Mouse (Mus musculus): ENCODE results near the gene Pdxk. TPM values are rescaled to one million over a fixed set of nuclear protein-coding genes. Genes with fewer than 3 reads are reported as not detected.

The Pdxk gene
- polyA plus RNA-seq, 1 experiment from 2014 or later, result 10.6 TPM

DNA sequence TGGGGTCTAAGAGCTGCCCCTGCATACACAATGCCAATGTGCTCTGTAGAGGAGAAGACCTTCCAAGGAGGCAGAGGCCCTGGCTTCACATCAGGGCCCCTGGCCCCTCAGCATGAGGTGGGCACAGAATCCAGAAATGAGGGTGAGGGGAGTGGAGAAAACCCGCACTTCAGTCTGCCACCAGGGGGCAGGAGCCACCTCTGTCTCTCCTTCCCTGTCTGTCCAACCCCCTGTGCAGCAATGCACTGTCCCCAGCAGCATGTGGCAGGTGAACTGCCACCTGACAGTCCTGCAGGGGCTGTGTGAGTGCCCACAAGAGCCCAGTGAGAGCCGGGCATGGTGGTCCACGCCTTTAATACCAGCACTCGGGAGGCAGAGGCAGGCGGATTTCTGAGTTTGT, 25.2 kb downstream of the Pdxk start:
- no peaks in the 10 kb centered on the region for H3K4me1 ChIP-seq (replicated peaks)
- no peak overlapping the region for H3K4me2 ChIP-seq
- ATAC-seq (ENCODE audit: insufficient number of reproducible peaks, insufficient read depth, low FRiP score, low TSS enrichment, low read depth), result no peak
- H3K9me3 ChIP-seq, result no peaks in the 10 kb centered on the region
- H3K4me3 ChIP-seq (replicated peaks), result no peak overlapping the region
- 58% methylated on average over 5 of the region's 5 CpGs for WGBS
- no peaks in the 10 kb centered on the region for H3K27me3 ChIP-seq
- no peak overlapping the region for H3K9ac ChIP-seq (replicated peaks)
- peaks cover 40% of the 10 kb centered on the region for H3K36me3 ChIP-seq
- no peak overlapping the region for H3K27ac ChIP-seq

DNA sequence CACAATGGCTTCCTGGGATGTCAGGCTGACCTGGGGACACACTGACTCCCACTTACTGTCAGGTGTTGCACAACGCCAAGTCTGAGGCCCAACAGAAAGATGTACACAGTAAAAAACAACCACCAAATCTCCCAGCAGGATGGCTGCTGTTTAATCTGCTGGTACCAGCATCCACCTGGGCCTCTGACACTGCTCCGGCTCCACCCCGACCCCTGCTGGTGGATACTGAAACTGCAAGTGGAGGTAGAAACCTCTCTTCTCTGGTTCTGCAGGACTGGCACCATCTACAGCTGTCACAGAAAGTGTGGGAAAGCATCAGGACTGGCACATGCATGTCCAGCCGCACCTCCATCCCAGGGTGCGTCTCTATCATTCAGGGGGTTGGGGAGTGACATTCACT, 26.7 kb downstream of the Pdxk start:
- no peak for ATAC-seq (ENCODE audit: insufficient number of reproducible peaks, insufficient read depth, low FRiP score, low TSS enrichment, low read depth)
- Histone ChIP-seq H3K4me3 (replicated peaks) (no peak overlapping the region), H3K36me3 (peaks cover 28% of the 10 kb centered on the region), H3K9me3 (no peaks in the 10 kb centered on the region), H3K27ac (no peak overlapping the region), H3K4me2 (no peak overlapping the region), H3K9ac (replicated peaks) (no peak overlapping the region), H3K4me1 (replicated peaks) (no peaks in the 10 kb centered on the region), H3K27me3 (0 out of 2 replicates have a peak, but pooled peaks cover under 1% of the 10 kb centered on the region)
- 12% methylated on average over 5 of the region's 5 CpGs for WGBS

DNA sequence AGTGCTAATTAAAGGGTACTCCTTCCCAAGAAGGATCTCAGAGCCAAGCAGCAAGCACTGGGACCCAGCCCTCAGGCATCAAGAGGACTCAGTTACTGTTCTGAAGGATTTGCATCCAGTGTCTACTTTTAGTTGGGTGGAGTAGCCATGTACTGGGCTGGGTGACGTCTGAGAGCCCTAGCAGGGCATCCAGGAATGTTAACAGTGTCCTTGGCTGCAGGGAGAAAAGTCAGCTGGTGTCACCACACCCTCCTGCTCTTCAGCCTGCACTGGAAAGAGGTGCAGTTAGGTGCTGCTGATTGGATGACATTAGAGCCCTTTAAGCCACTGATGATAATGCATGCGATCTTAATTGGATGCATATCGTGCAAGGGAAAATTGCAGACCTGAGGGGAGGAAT, 31.9 kb downstream of the Pdxk start:
- no peak overlapping the region for H3K9ac ChIP-seq (replicated peaks)
- no peak for ATAC-seq (ENCODE audit: insufficient number of reproducible peaks, insufficient read depth, low FRiP score, low TSS enrichment, low read depth)
- H3K4me3 ChIP-seq (replicated peaks), result no peak overlapping the region
- H3K36me3 ChIP-seq, result peaks cover 19% of the 10 kb centered on the region
- H3K4me1 ChIP-seq (replicated peaks), result no peaks in the 10 kb centered on the region
- H3K27me3 ChIP-seq, result 0 out of 2 replicates have a peak, but pooled peaks cover 2% of the 10 kb centered on the region
- H3K9me3 ChIP-seq, result no peaks in the 10 kb centered on the region
- no peak overlapping the region for H3K4me2 ChIP-seq
- 68% methylated on average over 3 of the region's 3 CpGs for WGBS
- no peak overlapping the region for H3K27ac ChIP-seq

DNA sequence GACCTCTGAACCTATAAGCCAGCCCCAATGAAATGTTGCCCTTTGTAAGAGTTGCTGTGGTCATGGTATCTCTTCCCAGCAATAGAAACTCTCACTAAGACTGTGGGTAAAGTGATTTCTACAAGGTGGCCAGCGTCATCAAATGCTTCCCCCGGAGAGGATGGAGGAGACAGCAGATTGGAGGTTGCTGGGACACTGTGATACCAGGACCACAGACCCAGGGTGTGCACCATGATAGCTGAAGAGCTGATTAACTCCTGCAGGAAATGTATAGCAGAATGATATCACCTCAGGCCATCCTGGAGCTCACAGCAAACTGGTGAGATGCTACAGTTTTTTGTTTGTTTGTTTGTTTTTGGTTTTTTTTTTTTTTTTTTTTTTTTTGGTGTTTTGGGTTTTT, 35.0 kb downstream of the Pdxk start:
- H3K27me3 ChIP-seq, result 0 out of 2 replicates have a peak, but pooled peaks cover 2% of the 10 kb centered on the region
- H3K4me3 ChIP-seq (replicated peaks), result no peak overlapping the region
- WGBS, result 93% methylated on average over 2 of the region's 2 CpGs
- H3K27ac ChIP-seq, result no peak overlapping the region
- no peak overlapping the region for H3K4me2 ChIP-seq
- ATAC-seq (ENCODE audit: insufficient number of reproducible peaks, insufficient read depth, low FRiP score, low TSS enrichment, low read depth), result no peak
- peaks cover 23% of the 10 kb centered on the region for H3K36me3 ChIP-seq
- H3K9ac ChIP-seq (replicated peaks), result no peak overlapping the region
- H3K9me3 ChIP-seq, result no peaks in the 10 kb centered on the region
- H3K4me1 ChIP-seq (replicated peaks), result peaks cover 7% of the 10 kb centered on the region

DNA sequence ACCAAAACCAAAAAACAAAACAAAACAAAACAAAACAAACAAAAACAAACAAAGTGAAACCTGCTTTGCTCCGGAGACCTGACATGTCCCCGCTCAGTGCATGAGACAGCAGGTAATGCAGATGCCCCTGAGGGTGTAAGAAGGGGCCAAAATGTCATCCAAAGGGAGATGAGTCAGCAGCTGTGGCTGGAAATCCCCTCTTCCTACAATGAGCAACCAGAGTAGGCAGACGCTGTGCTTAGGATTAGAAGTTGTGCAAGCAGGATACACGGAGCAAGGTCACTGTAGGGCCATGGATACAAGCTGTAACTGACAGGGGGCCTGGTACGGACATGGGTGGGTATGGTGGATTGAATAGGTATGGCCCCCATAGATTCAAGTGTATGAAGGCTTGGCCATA, 35.6 kb downstream of the Pdxk start:
- Histone ChIP-seq H3K4me2 (no peak overlapping the region), H3K4me1 (replicated peaks) (peaks cover 7% of the 10 kb centered on the region), H3K4me3 (replicated peaks) (no peak overlapping the region), H3K9me3 (no peaks in the 10 kb centered on the region), H3K27me3 (0 out of 2 replicates have a peak, but pooled peaks cover 2% of the 10 kb centered on the region), H3K27ac (no peak overlapping the region), H3K36me3 (peaks cover 23% of the 10 kb centered on the region), H3K9ac (replicated peaks) (no peak overlapping the region)
- 86% methylated on average over 5 of the region's 5 CpGs for WGBS
- no peak for ATAC-seq (ENCODE audit: insufficient number of reproducible peaks, insufficient read depth, low FRiP score, low TSS enrichment, low read depth)

DNA sequence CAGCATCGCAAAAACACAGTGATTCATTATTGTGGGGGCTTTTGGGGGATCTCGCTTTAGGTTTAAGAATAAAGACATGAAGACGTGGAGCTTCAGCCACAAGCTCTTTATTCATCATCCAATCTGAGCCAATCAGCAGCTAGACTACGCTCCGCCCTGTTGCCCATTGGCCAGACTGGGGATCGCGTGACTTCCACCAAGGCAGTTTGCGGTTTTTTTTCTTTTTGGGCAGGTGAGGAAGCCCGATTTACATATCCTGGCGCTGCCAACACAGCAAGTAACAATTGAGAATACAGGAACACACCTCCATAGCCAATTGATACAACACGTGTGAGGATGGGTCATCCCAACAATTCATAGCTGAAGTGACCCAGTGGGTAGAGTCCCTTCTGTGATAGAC, 36.7 kb downstream of the Pdxk start:
- H3K4me3 ChIP-seq (replicated peaks), result no peak overlapping the region
- H3K9me3 ChIP-seq, result no peaks in the 10 kb centered on the region
- H3K27me3 ChIP-seq, result 0 out of 2 replicates have a peak, but pooled peaks cover 1% of the 10 kb centered on the region
- H3K4me1 ChIP-seq (replicated peaks), result peaks cover 7% of the 10 kb centered on the region
- no peak overlapping the region for H3K4me2 ChIP-seq
- peaks cover 23% of the 10 kb centered on the region for H3K36me3 ChIP-seq
- H3K27ac ChIP-seq, result no peak overlapping the region
- ATAC-seq (ENCODE audit: insufficient number of reproducible peaks, insufficient read depth, low FRiP score, low TSS enrichment, low read depth), result no peak
- 90% methylated on average over 11 of the region's 11 CpGs for WGBS
- H3K9ac ChIP-seq (replicated peaks), result no peak overlapping the region

DNA sequence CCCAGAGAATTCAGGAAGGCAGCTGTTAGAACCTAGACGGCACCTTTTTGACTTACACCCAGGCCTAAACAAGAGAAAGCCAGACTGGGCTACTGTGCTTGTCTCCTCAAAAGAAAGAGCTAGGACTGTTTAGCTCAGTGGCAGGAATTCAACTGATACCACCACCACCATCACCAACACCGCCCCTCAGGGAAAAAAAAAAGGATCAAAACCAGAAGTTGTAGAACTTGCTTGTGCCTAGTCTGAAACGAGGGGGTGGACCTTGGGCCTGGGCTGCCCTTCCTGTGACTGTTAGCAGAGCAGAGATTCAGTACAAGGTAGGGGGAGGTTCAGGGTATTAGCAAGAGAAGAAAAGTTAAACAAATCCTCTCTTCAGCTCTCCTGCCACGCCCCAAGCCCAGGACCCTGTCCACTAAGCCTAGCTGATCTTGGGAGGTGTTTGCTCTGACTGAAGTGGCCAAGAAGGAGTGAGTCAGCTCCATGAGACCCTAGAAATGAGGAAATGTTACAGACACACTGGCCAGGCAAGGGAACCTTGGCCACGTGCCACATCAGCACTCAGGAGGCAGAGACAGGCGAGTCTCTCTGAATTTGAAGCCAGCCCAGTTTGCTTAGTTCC, 38.5 kb downstream of the Pdxk start:
- peak overlapping the region; percentile 67 for H3K4me2 ChIP-seq
- H3K9me3 ChIP-seq, result no peaks in the 10 kb centered on the region
- H3K4me1 ChIP-seq (replicated peaks), result peaks cover 7% of the 10 kb centered on the region
- H3K36me3 ChIP-seq, result peaks cover 23% of the 10 kb centered on the region
- H3K27ac ChIP-seq, result peak overlapping the region; percentile 80
- H3K4me3 ChIP-seq (replicated peaks), result peak overlapping the region; percentile 84
- peak overlapping the region; percentile 78 for H3K9ac ChIP-seq (replicated peaks)
- H3K27me3 ChIP-seq, result no peaks in the 10 kb centered on the region
- WGBS, result 47% methylated on average over 6 of the region's 6 CpGs
- no peak for ATAC-seq (ENCODE audit: insufficient number of reproducible peaks, insufficient read depth, low FRiP score, low TSS enrichment, low read depth)

DNA sequence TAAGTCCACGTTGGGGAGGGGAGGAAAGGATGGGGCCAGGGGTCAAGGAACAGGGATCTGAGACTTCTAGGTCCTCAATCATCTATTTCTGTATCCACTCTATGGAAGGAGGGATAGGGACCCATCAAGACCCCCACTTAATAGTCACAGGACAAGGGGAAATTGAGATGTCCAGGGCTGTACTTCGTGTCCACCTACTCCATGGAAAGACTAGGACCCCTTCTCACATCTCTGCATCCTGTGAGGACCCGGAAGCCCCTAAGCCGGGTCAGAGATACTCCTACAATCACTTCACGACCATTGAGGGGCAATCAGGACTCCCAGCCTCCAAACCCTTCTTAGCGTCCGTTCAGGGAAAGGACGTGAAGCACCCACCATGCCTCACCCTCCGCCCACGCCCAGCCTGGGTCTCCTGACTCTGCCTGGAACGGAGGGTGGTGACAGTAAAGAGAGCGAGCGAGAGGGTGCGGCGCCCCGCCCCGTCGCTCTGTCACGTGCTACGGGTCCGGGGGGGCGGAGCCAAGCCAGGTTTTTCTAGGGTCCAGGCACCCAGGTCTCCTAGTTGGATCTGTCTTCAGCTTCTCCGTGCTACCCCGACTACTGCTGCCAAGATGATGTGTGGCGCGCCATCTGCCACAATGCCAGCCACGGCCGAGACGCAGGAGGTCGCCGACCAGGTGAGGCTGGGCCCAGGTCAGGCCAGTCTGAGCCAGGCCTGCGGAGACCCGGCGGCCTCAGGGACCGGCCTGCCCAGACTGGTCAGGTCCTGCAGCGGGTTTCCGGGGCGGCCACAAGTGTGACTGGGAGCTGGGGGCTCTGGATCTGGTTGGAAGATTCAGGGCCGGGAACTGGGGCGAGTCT, 39.4 kb downstream of the Pdxk start, which contains the start of gene Cstb:
Cstb (plus strand) TSS at position 489 of the 861 bp plus-strand sequence.
- Histone ChIP-seq H3K4me2 (peak within 1 kb of the TSS; percentile 67), H3K9me3 (no peaks in the 10 kb centered on the region), H3K4me1 (replicated peaks) (peaks cover 7% of the 10 kb centered on the region), H3K27me3 (no peaks in the 10 kb centered on the region), H3K9ac (replicated peaks) (peak within 1 kb of the TSS; percentile 78), H3K4me3 (replicated peaks) (peak within 1 kb of the TSS; percentile 84), H3K27ac (peak within 1 kb of the TSS; percentile 80), H3K36me3 (peaks cover 23% of the 10 kb centered on the region)
- WGBS, result 2% methylated on average over 40 of the region's 40 CpGs
- peak; percentile 89 for ATAC-seq (ENCODE audit: insufficient number of reproducible peaks, insufficient read depth, low FRiP score, low TSS enrichment, low read depth)

DNA sequence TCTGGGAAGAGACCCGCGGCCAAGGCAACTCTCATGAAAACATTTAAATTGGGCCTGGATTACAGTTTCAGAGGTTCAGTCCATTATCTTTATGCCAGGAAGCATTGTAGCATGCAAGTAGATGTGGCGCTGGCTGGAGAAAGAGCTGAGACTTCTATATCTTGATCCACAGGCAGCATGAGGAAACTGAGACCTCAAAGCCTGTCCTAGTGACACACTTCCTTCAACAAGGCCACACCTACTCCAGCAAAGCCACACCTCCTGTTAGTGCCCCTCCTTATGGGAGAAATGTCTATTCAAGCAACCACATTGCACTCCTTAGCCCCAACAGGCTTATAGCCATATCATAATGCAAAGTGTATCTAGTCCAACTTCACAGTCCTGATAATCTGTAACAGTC, 42.2 kb downstream of the Pdxk start:
- Histone ChIP-seq H3K9ac (replicated peaks) (no peak overlapping the region), H3K9me3 (no peaks in the 10 kb centered on the region), H3K36me3 (peaks cover 2% of the 10 kb centered on the region; the same call in 1 of the 2 replicates), H3K4me2 (no peak overlapping the region), H3K27ac (no peak overlapping the region), H3K27me3 (no peaks in the 10 kb centered on the region), H3K4me1 (replicated peaks) (peaks cover 7% of the 10 kb centered on the region), H3K4me3 (replicated peaks) (no peak overlapping the region)
- no peak for ATAC-seq (ENCODE audit: insufficient number of reproducible peaks, insufficient read depth, low FRiP score, low TSS enrichment, low read depth)
- WGBS, result 93% methylated on average over 3 of the region's 3 CpGs

DNA sequence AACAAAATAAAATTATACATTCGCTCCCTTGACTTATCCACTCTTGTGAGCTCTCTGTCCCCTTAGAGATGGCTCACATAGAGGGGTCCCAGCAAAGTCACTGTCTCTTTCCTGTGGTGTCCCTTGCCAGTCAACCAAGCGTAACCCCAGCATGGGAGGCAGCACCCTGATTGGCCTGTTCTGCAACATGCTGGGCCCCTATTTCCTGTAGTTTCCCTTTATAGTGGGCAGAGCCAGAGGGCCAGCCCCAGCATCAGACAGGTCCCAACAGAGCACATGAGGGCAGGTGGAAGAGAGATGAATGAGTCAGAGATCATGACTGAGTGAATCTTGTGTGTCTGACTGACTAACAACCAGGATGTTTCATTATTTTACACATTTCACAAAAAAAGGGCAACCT, 43.8 kb downstream of the Pdxk start:
- Histone ChIP-seq H3K4me1 (replicated peaks) (no peaks in the 10 kb centered on the region), H3K9ac (replicated peaks) (no peak overlapping the region), H3K27me3 (no peaks in the 10 kb centered on the region), H3K9me3 (no peaks in the 10 kb centered on the region), H3K4me3 (replicated peaks) (no peak overlapping the region), H3K4me2 (no peak overlapping the region), H3K36me3 (no peaks in the 10 kb centered on the region), H3K27ac (no peak overlapping the region)
- WGBS, result 74% methylated on average over 2 of the region's 2 CpGs
- ATAC-seq (ENCODE audit: insufficient number of reproducible peaks, insufficient read depth, low FRiP score, low TSS enrichment, low read depth), result no peak

DNA sequence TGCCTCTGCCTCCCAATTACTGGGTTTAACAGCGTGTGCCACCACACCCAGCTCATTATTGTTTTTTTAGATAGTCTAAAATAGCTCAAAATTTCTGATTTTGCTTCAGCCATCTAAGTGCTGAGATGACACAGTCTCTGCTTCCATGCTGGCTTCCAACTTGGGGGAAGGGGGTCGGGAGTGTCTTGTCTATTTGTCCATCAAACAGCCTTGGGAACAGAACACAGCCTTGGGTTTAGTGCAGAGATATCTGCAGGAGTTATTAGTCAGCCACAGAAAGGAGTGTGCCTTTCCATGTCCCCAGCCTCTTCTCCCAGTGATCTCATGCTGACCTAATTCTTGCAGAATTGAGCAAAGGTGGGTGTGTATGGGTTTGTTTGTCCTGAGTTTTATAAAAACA, 46.0 kb downstream of the Pdxk start:
- no peak for ATAC-seq (ENCODE audit: insufficient number of reproducible peaks, insufficient read depth, low FRiP score, low TSS enrichment, low read depth)
- no peak overlapping the region for H3K9ac ChIP-seq (replicated peaks)
- no peaks in the 10 kb centered on the region for H3K4me1 ChIP-seq (replicated peaks)
- no peak overlapping the region for H3K4me3 ChIP-seq (replicated peaks)
- no peak overlapping the region for H3K27ac ChIP-seq
- H3K9me3 ChIP-seq, result no peaks in the 10 kb centered on the region
- no peaks in the 10 kb centered on the region for H3K36me3 ChIP-seq
- H3K27me3 ChIP-seq, result no peaks in the 10 kb centered on the region
- 86% methylated on average over 2 of the region's 2 CpGs for WGBS
- H3K4me2 ChIP-seq, result no peak overlapping the region

Measured in limb, embryonic 12.5 days (tissue).